Mouse (Mus musculus): ENCODE measurements around the gene Pacs1. TPM values are rescaled to one million over a fixed set of nuclear protein-coding genes. Genes with fewer than 3 reads are reported as not detected.
"Not testable (repeated sequence)": the region's sequence is repeated elsewhere in the genome, so short reads cannot be mapped to it uniquely, and the experiment has no call there.

Pacs1 gene
- polyA plus RNA-seq, 1 experiment from 2014 or later = 8.3 TPM

DNA sequence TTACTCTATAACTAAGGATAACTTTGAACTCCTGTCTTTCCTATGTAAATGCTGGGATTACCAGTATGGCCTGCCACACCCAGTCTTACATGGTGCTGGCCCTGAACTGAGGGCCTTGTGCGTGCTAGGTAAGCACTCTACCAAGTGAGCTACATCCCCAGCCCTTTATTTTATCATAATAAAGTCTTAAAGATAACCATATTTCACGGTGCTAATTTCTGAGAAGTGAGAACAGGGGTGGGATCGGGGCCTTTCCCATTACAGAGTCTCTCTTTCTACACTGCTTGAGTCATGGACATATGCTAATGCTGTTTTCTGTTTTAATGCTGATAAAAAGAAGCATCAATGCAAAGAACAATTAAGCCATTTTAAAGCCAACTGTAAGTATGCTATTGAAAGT lies 4.0 kb downstream of the Pacs1 start:
- DNase-seq (ENCODE audit: low spot score) = no peak

DNA sequence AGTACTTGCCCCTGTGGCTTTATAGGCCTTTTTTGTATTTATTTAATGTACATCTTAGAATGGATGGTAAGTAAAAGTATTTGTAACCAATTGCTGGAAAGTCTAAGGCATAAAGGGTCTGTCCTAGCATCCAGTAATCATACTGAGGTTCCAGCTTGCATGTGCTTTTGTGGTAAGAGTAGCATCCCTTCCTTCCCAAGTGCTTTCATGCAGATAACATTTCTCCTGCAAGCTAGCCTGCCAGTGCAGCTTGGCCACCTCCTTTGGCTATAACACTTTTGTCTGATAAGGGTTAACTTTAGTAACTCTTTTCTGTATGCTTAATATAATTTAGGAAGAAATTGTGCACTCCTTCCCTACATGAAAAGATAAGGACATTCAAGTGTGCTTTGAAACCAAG lies 4.9 kb downstream of the Pacs1 start:
- DNase-seq (ENCODE audit: low spot score) = no peak

- no peak for DNase-seq (ENCODE audit: low spot score)
Measured at GRCm38 (mm10) chr19:5267015-5267414, 5.9 kb downstream of the Pacs1 start.

- peak; percentile 82 for DNase-seq (ENCODE audit: low spot score)
Measured at GRCm38 (mm10) chr19:5257140-5257539, 15.8 kb downstream of the Pacs1 start.

GRCm38 (mm10) chr19:5236981-5237380 lies 35.9 kb downstream of the Pacs1 start:
- not testable (repeated sequence) for DNase-seq (ENCODE audit: low spot score)

DNA sequence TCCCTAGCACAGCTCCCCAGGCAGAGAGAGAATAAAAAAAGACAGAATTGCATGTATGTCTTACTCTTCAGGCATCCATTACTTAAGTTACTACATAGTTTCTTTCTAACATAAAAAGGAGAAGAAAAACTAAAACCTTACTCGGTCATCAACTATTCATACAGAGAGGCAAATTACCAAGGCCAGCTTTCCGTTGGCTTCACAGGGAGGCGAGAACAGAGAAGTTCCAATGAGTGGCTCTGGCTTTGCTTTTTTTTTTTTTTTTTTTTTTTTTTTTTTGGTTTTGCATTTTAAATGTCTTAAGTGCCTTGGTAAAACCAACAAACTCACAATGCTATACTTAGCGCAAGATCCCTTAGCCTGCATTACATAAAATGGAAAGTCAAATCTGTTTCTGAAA lies 40.2 kb downstream of the Pacs1 start:
- DNase-seq (ENCODE audit: low spot score) = no peak

- DNase-seq (ENCODE audit: low spot score) = no peak
Measured at GRCm38 (mm10) chr19:5230110-5230509, 42.8 kb downstream of the Pacs1 start.

DNA sequence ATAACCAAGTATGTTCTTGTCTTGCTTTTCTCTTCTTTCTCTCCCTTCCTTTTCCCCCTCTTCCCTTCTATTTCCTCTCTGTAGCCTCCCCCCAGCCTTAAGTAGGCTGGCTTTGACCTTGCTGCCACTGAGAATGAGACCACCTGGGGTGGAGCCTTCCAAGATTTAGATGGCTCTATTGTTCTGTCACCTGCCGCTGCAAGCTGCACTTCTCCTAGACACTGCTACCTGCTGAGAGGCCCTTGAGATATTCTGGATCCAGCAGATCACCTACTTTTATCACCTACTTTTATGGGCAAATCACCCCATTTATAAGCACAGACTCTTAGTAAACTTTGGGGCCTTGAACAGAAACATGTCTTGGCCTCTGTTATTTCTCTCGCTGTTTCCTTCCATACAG lies 48.3 kb downstream of the Pacs1 start:
- no peak for DNase-seq (ENCODE audit: low spot score)

- DNase-seq (ENCODE audit: low spot score) = no peak
Measured at GRCm38 (mm10) chr19:5224077-5224476, 48.8 kb downstream of the Pacs1 start.

- DNase-seq (ENCODE audit: low spot score) = no peak
Measured at GRCm38 (mm10) chr19:5221926-5222325, 51.0 kb downstream of the Pacs1 start.

DNA sequence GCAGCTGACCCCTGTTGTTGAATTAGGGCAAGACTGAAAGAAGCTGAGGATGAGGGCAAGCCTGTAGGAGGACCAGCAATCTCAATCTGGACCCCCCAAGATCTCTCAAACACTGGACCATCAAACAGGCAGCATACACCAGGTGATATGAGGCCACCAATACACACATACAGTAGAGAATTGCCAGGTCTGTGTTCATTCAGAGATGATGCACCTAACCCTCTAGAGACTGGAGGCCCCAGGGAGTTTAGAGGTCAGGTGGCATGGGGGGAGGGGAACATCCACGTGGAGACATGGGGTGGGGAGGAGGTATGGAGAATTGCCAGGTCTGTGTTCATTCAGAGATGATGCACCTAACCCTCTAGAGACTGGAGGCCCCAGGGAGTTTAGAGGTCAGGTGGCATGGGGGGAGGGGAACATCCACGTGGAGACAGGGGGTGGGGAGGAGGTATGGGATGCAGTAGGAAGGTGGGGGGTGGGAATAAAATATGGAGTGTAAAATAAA lies 51.6 kb downstream of the Pacs1 start:
- DNase-seq (ENCODE audit: low spot score) = not testable (repeated sequence)

DNA sequence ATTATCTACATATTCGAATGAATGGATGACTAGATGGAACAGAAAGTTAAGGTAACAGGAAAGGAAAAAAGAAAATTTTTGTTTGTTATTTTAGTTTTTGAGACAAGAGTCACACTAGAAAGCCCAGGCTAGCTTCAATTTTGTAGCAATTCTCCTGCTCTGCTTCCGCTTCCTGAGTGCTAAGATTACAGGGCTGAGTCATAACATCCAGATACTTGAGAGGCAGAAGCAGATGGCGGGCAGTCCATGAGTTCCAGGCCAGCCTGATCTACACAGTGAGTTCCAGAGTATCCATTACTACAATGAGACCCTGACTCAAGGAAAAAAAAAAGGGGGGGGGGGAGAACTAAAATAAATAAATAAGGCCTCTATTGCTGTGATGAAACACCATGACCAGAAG lies 52.5 kb downstream of the Pacs1 start:
- no peak for DNase-seq (ENCODE audit: low spot score)

DNA sequence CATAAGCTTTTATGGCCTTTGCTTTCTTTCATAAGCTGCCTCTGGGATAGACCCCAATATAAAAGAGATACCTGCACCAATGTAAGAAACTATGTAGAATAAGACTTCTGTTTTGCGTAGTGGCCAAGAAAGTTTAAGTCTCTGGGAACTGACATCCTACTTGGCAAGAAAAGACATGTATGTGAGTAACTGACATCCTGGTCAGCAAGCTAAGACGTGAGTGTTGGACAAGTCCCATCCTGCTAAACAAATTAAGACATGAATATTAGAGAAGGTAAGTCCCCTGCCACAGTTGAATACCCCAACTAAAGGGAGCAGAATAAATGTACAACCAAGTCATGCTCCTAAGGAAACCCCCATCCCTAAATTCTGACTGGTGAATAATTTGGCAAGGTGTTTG lies 71.2 kb downstream of the Pacs1 start:
- DNase-seq (ENCODE audit: low spot score) = no peak

DNA sequence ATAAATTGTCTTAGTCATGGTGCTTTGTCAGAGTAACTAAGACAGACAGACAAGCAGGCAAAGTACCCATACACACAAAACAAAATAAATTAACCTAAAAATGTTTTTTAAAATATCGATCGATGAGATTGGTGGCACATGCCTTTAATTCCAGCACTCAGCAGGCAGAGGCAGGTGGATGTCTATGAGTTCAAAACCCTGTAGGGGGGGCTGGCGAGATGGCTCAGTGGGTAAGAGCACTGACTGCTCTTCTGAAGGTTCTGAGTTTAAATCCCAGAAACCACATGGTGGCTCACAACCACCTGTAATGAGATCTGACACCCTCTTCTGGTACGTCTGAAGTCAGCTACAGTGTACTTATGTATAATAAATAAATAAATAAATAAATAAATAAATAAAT lies 72.3 kb downstream of the Pacs1 start:
- DNase-seq (ENCODE audit: low spot score) = peak; percentile 29

DNA sequence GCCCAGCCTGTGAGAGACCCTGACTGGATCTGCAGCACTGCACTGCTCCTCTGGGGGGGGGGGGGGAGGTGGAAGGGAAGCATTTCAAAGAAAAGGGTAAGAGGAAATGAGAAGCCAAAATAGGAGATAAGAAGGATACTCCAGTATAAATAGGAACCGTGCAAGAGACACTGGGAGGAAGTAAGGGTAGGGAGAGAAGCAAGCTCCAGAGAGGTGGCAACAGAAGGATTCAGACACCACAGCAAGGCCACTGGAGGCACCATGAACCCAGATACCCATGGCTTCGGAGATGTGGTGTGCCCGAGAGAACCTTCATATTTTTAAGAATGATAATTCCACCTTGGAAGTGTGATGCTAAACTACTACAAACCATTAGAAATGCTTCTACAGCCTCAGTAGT lies 74.4 kb downstream of the Pacs1 start:
- DNase-seq (ENCODE audit: low spot score) = no peak

GRCm38 (mm10) chr19:5195417-5196035 lies 77.4 kb downstream of the Pacs1 start:
- DNase-seq (ENCODE audit: low spot score) = peak; percentile 70

DNA sequence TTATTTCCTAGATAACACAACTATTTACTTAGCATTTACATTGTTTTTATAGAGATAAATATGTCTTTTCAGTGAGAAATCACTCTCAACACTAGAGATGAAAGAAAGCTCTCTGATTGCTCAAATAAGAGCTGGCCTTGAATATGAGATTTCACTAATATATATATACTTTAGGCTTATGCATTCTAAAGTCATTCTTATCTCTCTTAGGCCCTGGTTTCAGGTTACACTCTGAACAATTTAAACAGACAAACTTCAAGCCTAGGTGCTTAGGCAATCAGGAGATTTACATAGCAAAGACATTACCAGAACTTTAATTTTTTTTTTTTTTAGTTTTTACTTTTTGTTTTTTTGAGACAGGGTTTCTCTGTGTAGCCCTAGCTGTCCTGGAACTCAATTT lies 80.5 kb downstream of the Pacs1 start:
- no peak for DNase-seq (ENCODE audit: low spot score)

- DNase-seq (ENCODE audit: low spot score) = no peak
Measured at GRCm38 (mm10) chr19:5187439-5187838, 85.5 kb downstream of the Pacs1 start.

GRCm38 (mm10) chr19:5181926-5182325 lies 91.0 kb downstream of the Pacs1 start:
- DNase-seq (ENCODE audit: low spot score) = no peak

DNA sequence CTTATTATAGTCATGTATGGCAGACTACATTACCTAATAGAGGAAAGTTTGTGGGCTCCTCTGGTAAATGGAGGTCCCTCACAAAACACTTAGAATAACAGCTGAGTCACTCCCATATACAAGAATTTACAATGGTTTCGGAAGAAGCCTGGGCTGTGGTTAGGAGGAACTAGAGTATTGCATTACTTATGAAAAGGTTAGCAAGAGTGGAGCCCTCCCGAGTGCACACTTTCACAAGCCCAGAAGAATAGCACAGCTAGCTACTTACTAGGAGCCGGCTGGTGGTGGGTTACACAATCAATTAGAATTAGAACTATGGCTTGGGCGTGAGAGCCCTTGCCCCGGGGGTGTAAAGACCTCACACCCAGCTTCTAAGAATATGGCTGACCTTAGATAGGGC lies 94.3 kb downstream of the Pacs1 start:
- no peak for DNase-seq (ENCODE audit: low spot score)

GRCm38 (mm10) chr19:5170430-5170829 lies 102.5 kb downstream of the Pacs1 start:
- DNase-seq (ENCODE audit: low spot score) = no peak

DNA sequence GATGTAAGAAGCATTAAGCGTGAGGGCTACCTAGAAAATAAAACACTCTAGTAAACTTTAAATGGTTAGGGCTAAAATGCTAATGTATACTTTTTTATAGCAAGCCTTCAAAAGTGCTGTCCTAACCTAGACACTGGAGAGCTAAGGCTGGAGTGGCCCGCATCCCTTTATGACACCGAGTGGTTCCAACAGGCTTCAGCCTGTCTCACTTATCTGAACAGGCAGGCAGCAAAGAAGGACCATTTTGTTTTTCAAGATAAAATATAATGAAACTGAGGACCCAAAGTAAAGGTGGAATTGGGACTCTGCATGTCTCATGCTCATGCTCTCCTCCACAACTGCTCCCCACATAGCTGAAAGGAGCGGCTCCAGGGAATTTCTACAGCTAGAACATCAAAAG lies 105.4 kb downstream of the Pacs1 start:
- DNase-seq (ENCODE audit: low spot score) = no peak

GRCm38 (mm10) chr19:5164380-5164779 lies 108.5 kb downstream of the Pacs1 start:
- DNase-seq (ENCODE audit: low spot score) = peak; percentile 17

GRCm38 (mm10) chr19:5161913-5162312 lies 111.0 kb downstream of the Pacs1 start:
- DNase-seq (ENCODE audit: low spot score) = no peak

All from thymus, postnatal 0 days (tissue).